Mouse (Mus musculus) limb, embryonic 11.5 days (tissue): ENCODE data around the gene Atp6v1fnb. TPM values are rescaled to one million over a fixed set of nuclear protein-coding genes. Genes with fewer than 3 reads are reported as not detected.
A peak's percentile ranks its signal among the peaks of the same experiment; 100 is the strongest.

Experiments used
- ATAC-seq: fragments of 200-750 bp; cut with Nextera tagmentation; 2 replicates; pipeline ENCODE4 v1.8.0; 2017; ENCODE audit warnings: low read depth; ENCODE audit not compliant: insufficient number of reproducible peaks, low FRiP score, low TSS enrichment
- DNase-seq: peaks from one replicate; pipeline ENCODE4 v3.0.0-alpha.2; 2015; ENCODE audit warnings: low spot score
- H3K27ac ChIP-seq: fragments of 300-500 bp; sonication (generic); replicated peaks from 2 replicates; pipeline ENCODE4 v1.5.1; 2014; ENCODE audit warnings: low read depth, mild to moderate bottlenecking, low read length
- H3K27me3 ChIP-seq: fragments of 300-500 bp; sonication (generic); 2 replicates; pipeline ENCODE4 v1.6.1; 2014; ENCODE audit warnings: mild to moderate bottlenecking, low read length, mixed read lengths; ENCODE audit not compliant: control insufficient read depth, insufficient read depth
- H3K36me3 ChIP-seq: fragments of 300-500 bp; sonication (generic); 2 replicates; pipeline ENCODE4 v1.6.1; 2014; ENCODE audit warnings: mild to moderate bottlenecking, low read length, moderate library complexity, mixed read lengths; ENCODE audit not compliant: control insufficient read depth, insufficient read depth
- H3K4me1 ChIP-seq: fragments of 300-500 bp; sonication (generic); 2 replicates; pipeline ENCODE4 v1.6.1; 2014; ENCODE audit warnings: low read length, mixed read lengths; ENCODE audit not compliant: control insufficient read depth, insufficient read depth
- H3K4me2 ChIP-seq: fragments of 300-500 bp; sonication (generic); 2 replicates; pipeline ENCODE4 v1.6.1; 2014; ENCODE audit warnings: low read depth, mild to moderate bottlenecking, moderate library complexity; ENCODE audit not compliant: severe bottlenecking
- H3K4me3 ChIP-seq: fragments of 300-500 bp; sonication (generic); 2 replicates; pipeline ENCODE4 v1.5.1; 2014; ENCODE audit warnings: low read depth, low read length
- H3K9ac ChIP-seq: fragments of 300-500 bp; sonication (generic); 2 replicates; pipeline ENCODE4 v1.6.1; 2014; ENCODE audit warnings: mild to moderate bottlenecking, low read length
- H3K9me3 ChIP-seq: fragments of 300-500 bp; sonication (generic); 2 replicates; pipeline ENCODE4 v1.6.1; 2016; ENCODE audit warnings: low read length; ENCODE audit not compliant: control insufficient read depth
- WGBS: fragments of 180-500 bp; shearing (Covaris S2); extraction: QIAGEN DNeasy Blood & Tissue Kit; methylation state at CpG from one replicate; pipeline ENCODE4 v1.1.7; 2014; 5-methylcytosine and 5-hydroxymethylcytosine counted together
- polyA plus RNA-seq: library from polyadenylated mRNA; unstranded; fragments of >200 nt; fragmentation: Nextera tagmentation; extraction: Ambion mirVana; gene quantifications from 2 replicates; pipeline ENCODE4 v1.2.1, GENCODE M21; 2014

Atp6v1fnb gene
- polyA plus RNA-seq, 1 experiment from 2014 or later = not detected

DNA sequence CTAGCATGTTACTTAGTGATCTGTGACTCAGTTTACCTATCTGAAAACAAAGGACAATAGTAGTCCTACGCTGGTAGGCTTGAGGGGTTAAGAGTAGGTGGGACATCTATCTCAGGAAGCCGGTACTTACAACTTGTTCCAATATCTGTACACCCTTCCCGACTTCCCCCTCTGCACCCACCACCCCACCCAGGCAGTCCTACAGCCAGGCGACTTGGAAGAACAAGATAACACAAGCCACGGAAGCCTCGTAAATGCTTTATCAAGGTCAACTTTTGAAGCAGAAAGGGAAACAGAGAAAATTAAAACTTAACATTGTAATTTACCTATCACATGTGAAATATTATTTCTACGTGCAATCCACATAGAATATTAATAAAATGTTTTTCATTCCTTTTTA, 28.9 kb downstream of the Atp6v1fnb start:
- Histone ChIP-seq H3K36me3 (peaks cover 2% of the 10 kb centered on the region; the same call in 1 of the 2 replicates), H3K4me3 (no peak overlapping the region), H3K9me3 (no peaks in the 10 kb centered on the region; the same call in 1 of the 2 replicates), H3K4me2 (no peak overlapping the region), H3K9ac (no peak overlapping the region), H3K27me3 (0 out of 2 replicates have a peak, but pooled peaks cover 3% of the 10 kb centered on the region), H3K27ac (no peak overlapping the region), H3K4me1 (no peaks in the 10 kb centered on the region)
- WGBS = 93% methylated on average over 7 of the region's 7 CpGs
- no peak for DNase-seq
- no peak for ATAC-seq

DNA sequence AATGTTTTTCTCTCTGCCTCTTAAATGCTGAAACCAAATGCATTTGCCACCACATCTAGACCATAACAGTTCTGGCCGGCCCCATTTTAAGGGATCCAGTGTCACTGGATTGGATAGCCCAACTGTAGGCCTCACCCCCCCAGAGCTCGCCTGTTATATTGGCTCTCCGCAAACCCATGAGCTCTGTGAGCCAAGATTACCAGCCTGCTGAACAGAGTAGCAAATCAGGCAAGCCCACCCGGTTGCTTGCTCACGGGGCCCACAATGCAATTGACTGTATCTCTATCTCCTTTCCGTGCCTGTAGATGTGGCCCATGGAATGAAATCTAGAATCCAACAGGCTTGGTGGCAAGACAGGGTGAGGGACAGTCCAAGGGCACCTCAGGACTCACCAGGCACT, 29.6 kb downstream of the Atp6v1fnb start:
- no peaks in the 10 kb centered on the region; the same call in 1 of the 2 replicates for H3K9me3 ChIP-seq
- H3K27ac ChIP-seq = no peak overlapping the region
- peaks cover 2% of the 10 kb centered on the region; the same call in 1 of the 2 replicates for H3K36me3 ChIP-seq
- 0 out of 2 replicates have a peak, but pooled peaks cover 3% of the 10 kb centered on the region for H3K27me3 ChIP-seq
- no peaks in the 10 kb centered on the region for H3K4me1 ChIP-seq
- no peak for DNase-seq
- H3K4me3 ChIP-seq = no peak overlapping the region
- no peak overlapping the region for H3K9ac ChIP-seq
- no peak overlapping the region for H3K4me2 ChIP-seq
- WGBS = 89% methylated on average over 6 of the region's 6 CpGs
- ATAC-seq = no peak

DNA sequence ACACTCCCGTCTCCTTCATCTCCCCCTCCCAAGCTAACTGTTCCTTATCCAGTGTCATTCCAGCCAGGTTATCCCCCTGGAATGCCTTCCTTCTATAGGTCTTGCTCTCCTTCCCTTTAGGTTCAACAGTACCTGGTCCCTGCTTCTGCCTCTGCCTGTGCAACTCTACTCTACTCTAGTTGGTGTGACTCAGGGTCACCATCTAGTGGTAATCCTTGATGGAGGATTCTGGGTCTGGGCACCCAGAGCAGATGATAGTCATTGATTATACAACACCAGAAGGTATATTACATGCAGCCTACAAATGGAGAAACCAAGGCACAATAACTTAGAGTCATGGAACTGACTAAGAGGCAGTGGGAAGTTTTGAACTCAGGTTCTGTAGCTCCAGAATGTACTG, 30.4 kb downstream of the Atp6v1fnb start:
- H3K4me1 ChIP-seq = peaks cover 4% of the 10 kb centered on the region; the same call in 1 of the 2 replicates
- no peaks in the 10 kb centered on the region for H3K27me3 ChIP-seq
- H3K4me3 ChIP-seq = no peak overlapping the region
- ATAC-seq = no peak
- H3K27ac ChIP-seq = no peak overlapping the region
- H3K9ac ChIP-seq = no peak overlapping the region
- peaks cover 2% of the 10 kb centered on the region; the same call in 1 of the 2 replicates for H3K36me3 ChIP-seq
- DNase-seq = no peak
- 90% methylated on average over 1 of the region's 1 CpGs for WGBS
- H3K4me2 ChIP-seq = no peak overlapping the region
- H3K9me3 ChIP-seq = no peaks in the 10 kb centered on the region

DNA sequence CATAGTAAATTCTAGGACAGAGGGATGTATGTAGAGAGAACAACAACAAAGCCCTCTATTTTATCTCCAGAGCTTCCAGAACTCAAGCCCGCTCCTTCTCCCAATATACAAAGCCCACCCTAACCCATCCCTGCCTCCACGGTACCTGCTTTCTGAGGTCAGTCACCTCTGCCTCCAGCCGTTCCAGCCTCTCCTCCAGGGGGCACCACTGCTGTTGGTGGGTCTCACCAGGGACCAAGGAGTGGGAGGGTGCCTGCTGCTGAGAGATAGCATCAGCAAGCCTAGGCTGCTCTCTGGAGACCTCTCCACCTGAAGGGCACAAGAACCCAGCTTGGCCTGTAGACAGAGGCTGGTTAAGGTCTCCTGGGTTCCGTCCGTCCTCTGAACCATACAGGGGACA, 34.3 kb downstream of the Atp6v1fnb start:
- no peak for DNase-seq
- Histone ChIP-seq H3K4me2 (no peak overlapping the region), H3K4me3 (no peak overlapping the region), H3K4me1 (peaks cover 23% of the 10 kb centered on the region), H3K27me3 (no peaks in the 10 kb centered on the region), H3K9me3 (no peaks in the 10 kb centered on the region), H3K36me3 (no peaks in the 10 kb centered on the region; the same call in 1 of the 2 replicates), H3K9ac (no peak overlapping the region), H3K27ac (no peak overlapping the region)
- ATAC-seq = no peak
- WGBS = 90% methylated on average over 5 of the region's 5 CpGs

DNA sequence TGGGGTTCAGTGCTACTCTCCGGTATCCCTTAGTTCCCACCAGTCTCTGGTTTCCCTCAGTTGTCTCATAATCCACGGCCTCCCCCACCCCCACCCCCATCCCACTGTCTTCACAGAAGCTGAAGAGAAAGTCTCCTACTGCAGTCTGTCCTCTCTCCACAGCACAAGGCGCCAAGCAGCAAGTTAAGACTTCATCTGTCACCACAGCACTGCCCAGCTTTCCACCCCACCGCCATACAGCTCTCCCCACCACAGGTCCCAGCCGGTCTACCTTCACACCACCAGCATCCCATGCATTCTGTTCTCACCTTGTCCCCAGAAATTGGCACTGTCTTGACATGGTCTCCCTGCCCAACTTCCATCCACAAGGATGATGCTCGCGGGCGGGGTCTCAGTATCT, 35.6 kb downstream of the Atp6v1fnb start:
- DNase-seq (no peak), ATAC-seq (0 out of 2 replicates have a peak, but pooled peaks have one; percentile 12)
- H3K9me3 ChIP-seq = no peaks in the 10 kb centered on the region
- H3K36me3 ChIP-seq = no peaks in the 10 kb centered on the region; the same call in 1 of the 2 replicates
- H3K27me3 ChIP-seq = no peaks in the 10 kb centered on the region
- peak overlapping the region; percentile 70 for H3K4me3 ChIP-seq
- H3K27ac ChIP-seq = no peak overlapping the region
- peak overlapping the region; percentile 68 for H3K9ac ChIP-seq
- peak overlapping the region; percentile 80 for H3K4me2 ChIP-seq
- H3K4me1 ChIP-seq = peaks cover 23% of the 10 kb centered on the region
- 12% methylated on average over 8 of the region's 8 CpGs for WGBS

DNA sequence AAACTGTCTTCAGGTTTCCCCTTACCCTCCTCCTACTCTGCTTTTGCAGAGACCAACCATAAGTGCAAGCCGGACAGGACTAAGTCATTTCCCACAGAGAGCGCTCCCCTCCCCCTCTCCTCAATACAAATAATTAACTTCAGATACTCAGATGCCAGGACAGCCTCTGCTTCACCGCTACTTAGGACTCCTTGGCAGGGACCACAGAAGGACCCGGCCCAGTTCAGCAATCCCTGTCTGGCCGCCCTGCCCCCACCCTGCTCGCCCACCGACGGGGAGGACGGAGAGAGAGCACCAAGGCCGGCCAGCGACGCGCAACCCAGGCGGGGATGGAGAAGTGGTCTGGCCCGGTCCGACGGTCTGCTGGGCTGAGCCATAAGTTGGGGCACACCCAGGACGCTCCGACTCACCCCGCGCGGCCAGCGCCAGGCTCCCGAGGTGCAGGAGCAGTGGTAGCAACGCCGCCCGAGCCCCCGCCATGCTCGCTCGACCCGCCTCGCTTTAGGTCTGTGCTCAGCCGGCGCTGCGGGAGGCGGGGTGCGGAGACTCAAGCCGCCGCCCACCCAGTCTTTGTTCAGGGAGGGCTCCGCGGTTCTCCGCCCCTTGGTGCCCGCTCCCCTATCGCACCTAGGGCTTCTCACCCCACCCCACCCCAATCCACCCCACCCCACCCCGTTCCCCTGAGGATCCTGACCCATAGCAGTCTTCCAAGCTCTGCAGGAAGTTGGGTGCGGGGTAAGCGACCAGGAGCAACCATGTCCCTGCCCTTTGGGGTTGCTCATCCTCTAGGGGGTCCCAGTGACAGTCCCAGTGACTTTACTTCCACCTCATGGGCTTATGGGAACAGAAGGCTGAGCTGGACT, 36.4 kb downstream of the Atp6v1fnb start, which contains the start of gene Kcp:
Gene Kcp (minus strand): TSS at position 506 of the 863 bp plus-strand sequence.
- Histone ChIP-seq H3K4me3 (peak within 1 kb of the TSS; percentile 70), H3K27me3 (no peaks in the 10 kb centered on the region), H3K36me3 (no peaks in the 10 kb centered on the region), H3K9ac (peak within 1 kb of the TSS; percentile 68), H3K27ac (peak within 1 kb of the TSS; percentile 72), H3K9me3 (no peaks in the 10 kb centered on the region), H3K4me2 (peak within 1 kb of the TSS; percentile 80), H3K4me1 (peaks cover 27% of the 10 kb centered on the region)
- ATAC-seq (peak; percentile 39; the same call in 1 of the 2 replicates), DNase-seq (peak; percentile 76)
- under 1% methylated on average over 45 of the region's 47 CpGs for WGBS

DNA sequence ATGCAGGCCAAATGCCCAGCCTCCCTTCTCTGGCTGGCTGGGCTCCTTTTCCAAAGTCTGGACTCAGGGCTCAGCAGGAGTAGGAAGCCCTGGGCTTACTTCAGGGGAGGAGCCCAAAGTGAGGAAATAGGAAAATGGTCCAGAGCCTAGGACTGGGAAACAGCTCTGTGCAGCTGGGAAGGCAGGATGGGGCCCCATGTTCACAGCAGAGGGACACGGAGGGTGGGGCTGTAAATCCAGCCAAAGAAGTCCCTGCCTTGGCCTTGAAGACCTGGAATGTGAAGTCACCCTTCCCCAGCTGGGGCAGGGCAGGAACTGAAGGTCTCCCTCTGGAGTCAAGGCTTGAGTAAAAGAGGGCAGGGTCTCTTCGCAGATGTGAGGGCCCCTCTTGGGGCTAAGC, 37.8 kb downstream of the Atp6v1fnb start:
- Histone ChIP-seq H3K36me3 (no peaks in the 10 kb centered on the region), H3K4me1 (peaks cover 31% of the 10 kb centered on the region), H3K9me3 (no peaks in the 10 kb centered on the region), H3K27me3 (no peaks in the 10 kb centered on the region), H3K4me2 (no peak overlapping the region), H3K9ac (no peak overlapping the region), H3K4me3 (no peak overlapping the region), H3K27ac (peak overlapping the region; percentile 72)
- ATAC-seq (no peak), DNase-seq (peak; percentile 47)
- WGBS = 24% methylated on average over 2 of the region's 2 CpGs

DNA sequence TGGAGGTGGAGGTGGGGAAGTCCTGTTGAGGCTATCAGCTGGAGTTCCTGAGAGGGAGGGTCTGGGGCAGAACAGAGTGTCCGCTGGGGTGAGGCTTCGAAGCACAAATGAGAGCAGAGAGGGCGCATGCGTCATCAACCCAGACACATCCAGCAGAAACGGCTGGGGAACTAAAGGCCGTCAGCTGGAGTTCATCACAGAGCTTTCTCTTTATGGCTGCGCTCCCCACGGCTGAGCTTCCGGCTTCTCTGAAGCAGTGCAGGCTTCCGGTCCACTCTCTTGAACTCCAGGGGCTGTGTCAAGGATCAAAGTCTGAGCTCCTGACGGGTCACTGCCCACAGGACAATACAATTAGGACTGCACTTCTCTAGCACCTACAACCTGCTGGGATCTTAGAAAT, 42.0 kb downstream of the Atp6v1fnb start:
- WGBS = under 1% methylated on average over 11 of the region's 11 CpGs
- no peaks in the 10 kb centered on the region for H3K9me3 ChIP-seq
- no peak overlapping the region for H3K9ac ChIP-seq
- ATAC-seq (peak; percentile 77), DNase-seq (peak; percentile 87)
- no peaks in the 10 kb centered on the region for H3K27me3 ChIP-seq
- no peaks in the 10 kb centered on the region for H3K36me3 ChIP-seq
- peak overlapping the region; percentile 15; the same call in 1 of the 2 replicates for H3K4me2 ChIP-seq
- peak overlapping the region; percentile 68 for H3K27ac ChIP-seq
- peaks cover 18% of the 10 kb centered on the region for H3K4me1 ChIP-seq
- no peak overlapping the region for H3K4me3 ChIP-seq
